Comparison of ENCODE assay signal across 21 mouse cellular contexts in the genomic region with DNA sequence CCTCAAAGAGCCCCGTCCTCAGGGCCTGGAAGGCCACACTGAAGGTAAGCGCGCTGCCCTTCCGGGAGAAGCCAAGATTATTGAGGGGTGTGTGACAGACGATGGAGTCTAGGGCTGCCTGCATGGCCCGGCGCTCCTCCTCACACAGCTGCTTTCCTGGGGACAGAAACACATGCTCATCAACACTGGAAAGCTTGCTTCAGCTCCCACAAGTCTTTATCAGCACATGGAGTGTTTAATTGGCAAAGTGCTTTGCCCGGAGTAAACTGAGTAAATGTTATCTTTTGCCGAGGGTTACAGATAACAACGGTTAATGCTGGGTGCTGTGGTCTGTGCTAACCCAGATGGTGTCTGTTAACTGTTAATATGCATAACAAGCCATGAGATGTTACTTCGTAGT. TPM values are rescaled to one million over a fixed set of nuclear protein-coding genes. Genes with fewer than 3 reads are reported as not detected.
A peak's percentile ranks its signal among the peaks of the same experiment; 100 is the strongest.
DNase-seq lines count a peak whose midpoint lies in the region; ATAC-seq and TF ChIP-seq lines count a peak whose summit lies in the region.
"Had no signal": no experiment of that assay in that cellular context is flagged by ENCODE, and none has a peak within 500 bp of the region (broad histone marks: within the 10 kb centered on the region; RNA-seq: fewer than 3 reads in every experiment).

No protein-coding gene starts in this region.

- 48% methylated on average over 11 of the region's 11 CpGs for WGBS in heart, embryonic 12.5 days
- WGBS in liver, embryonic 16.5 days (ENCODE audit: insufficient replicate concordance) = 24% methylated on average over 11 of the region's 11 CpGs

- TF ChIP-seq CTCF in G1E (IDR thresholded peaks at IDR 0.05; ENCODE audit: low read depth, low read length) = no peak

- no peak overlapping the region for H3K27ac ChIP-seq in heart, embryonic 12.5 days (ENCODE audit: poor library complexity, severe bottlenecking)
- H3K27ac ChIP-seq in liver, embryonic 16.5 days (ENCODE audit: low read length) = peak overlapping the region; percentile 71
- H3K27ac ChIP-seq: limb, embryonic 12.5 days; lung, embryonic 15.5 days; midbrain, embryonic 13.5 days; neural tube, embryonic 13.5 days had no signal

- DNase-seq in heart, adult 9 months (ENCODE audit: low spot score in 2 of 2) = no peak
- DNase-seq in G1E (ENCODE audit: low spot score) (peak; percentile 78), MEL-GATA-1-ER (ENCODE audit: extremely low read depth, low read depth) (peak; percentile 65)
- no peak for DNase-seq in kidney, postnatal 14 days
- DNase-seq in adrenal gland, postnatal 4 days (ENCODE audit: low spot score in 2 of 2) = no peak
- DNase-seq: adrenal gland, postnatal 14 days; gastrocnemius, postnatal 25 days; right cerebral cortex, adult 18-20 months; thymus, postnatal 36 days had no signal

- H3K4me1 ChIP-seq in heart, embryonic 12.5 days (replicated peaks) = peaks cover 67% of the 10 kb centered on the region
- H3K4me1 ChIP-seq in G1E (ENCODE audit: insufficient read depth, low read depth, low read length) = peaks cover 90% of the 10 kb centered on the region
- H3K4me1 ChIP-seq in liver, embryonic 16.5 days (ENCODE audit: control insufficient read depth, low read depth, low read length) = peaks cover 54% of the 10 kb centered on the region

- no peak for ATAC-seq in heart, embryonic 12.5 days (ENCODE audit: insufficient number of reproducible peaks, low FRiP score)
- ATAC-seq in G1E (ENCODE audit: extremely low read depth, insufficient number of reproducible peaks, low FRiP score, poor library complexity, severe bottlenecking) = peak; percentile 67
- ATAC-seq in liver, embryonic 16.5 days (ENCODE audit: low read depth) = peak; percentile 42
- ATAC-seq: forebrain, embryonic 16.5 days; midbrain, embryonic 13.5 days had no signal

- H3K4me3 ChIP-seq in heart, embryonic 12.5 days = no peak overlapping the region
- peak overlapping the region; percentile 93; the same call in 1 of the 2 replicates for H3K4me3 ChIP-seq in G1E (ENCODE audit: low read depth, low read length)
- peak overlapping the region; percentile 21 for H3K4me3 ChIP-seq in liver, embryonic 16.5 days (ENCODE audit: low read depth, low read length)
- H3K4me3 ChIP-seq: limb, embryonic 12.5 days; lung, embryonic 15.5 days; midbrain, embryonic 13.5 days; neural tube, embryonic 13.5 days had no signal

- H3K9me3 ChIP-seq in heart, embryonic 12.5 days (replicated peaks) = no peaks in the 10 kb centered on the region
- no peaks in the 10 kb centered on the region for H3K9me3 ChIP-seq in G1E (replicated peaks)
- H3K9me3 ChIP-seq in liver, embryonic 16.5 days (replicated peaks; ENCODE audit: control insufficient read depth, low read length) = no peaks in the 10 kb centered on the region
- H3K9me3 ChIP-seq: limb, embryonic 12.5 days; lung, embryonic 15.5 days; midbrain, embryonic 13.5 days; neural tube, embryonic 13.5 days had no signal

- H3K4me2 ChIP-seq in heart, embryonic 12.5 days = no peak overlapping the region
- H3K4me2 ChIP-seq in liver, embryonic 16.5 days (ENCODE audit: low read depth, low read length) = peak overlapping the region; percentile 94
- H3K4me2 ChIP-seq: limb, embryonic 12.5 days; lung, embryonic 15.5 days; midbrain, embryonic 13.5 days; neural tube, embryonic 13.5 days had no signal

- H3K27me3 ChIP-seq in heart, embryonic 12.5 days (replicated peaks) = no peaks in the 10 kb centered on the region
- no peaks in the 10 kb centered on the region for H3K27me3 ChIP-seq in G1E (ENCODE audit: insufficient read depth, low read length)
- no peaks in the 10 kb centered on the region for H3K27me3 ChIP-seq in liver, embryonic 16.5 days (ENCODE audit: control insufficient read depth, insufficient read depth, low read depth, low read length)
- H3K27me3 ChIP-seq: limb, embryonic 12.5 days; lung, embryonic 15.5 days; midbrain, embryonic 13.5 days; neural tube, embryonic 13.5 days had no signal

- peak overlapping the region; percentile 39; the same call in 1 of the 2 replicates for H3K9ac ChIP-seq in heart, embryonic 12.5 days
- peak overlapping the region; percentile 38 for H3K9ac ChIP-seq in liver, embryonic 16.5 days (ENCODE audit: low read depth, low read length)
- H3K9ac ChIP-seq: limb, embryonic 12.5 days; lung, embryonic 15.5 days; midbrain, embryonic 13.5 days; neural tube, embryonic 13.5 days had no signal

- H3K36me3 ChIP-seq in heart, embryonic 12.5 days = peaks cover 44% of the 10 kb centered on the region
- peaks cover 74% of the 10 kb centered on the region for H3K36me3 ChIP-seq in G1E (replicated peaks)
- H3K36me3 ChIP-seq in liver, embryonic 16.5 days (ENCODE audit: control insufficient read depth, insufficient read depth) = peaks cover 5% of the 10 kb centered on the region

RNA-seq across cellular contexts. Expression of a gene that starts 3.0 kb away (rescaled TPM):
- polyA plus RNA-seq in heart, embryonic 12.5 days (2016; fragmentation: Nextera tagmentation; extraction: Ambion mirVana) = 7.9 and 8.0 TPM in 2 replicates
- total RNA-seq in G1E (2014; fragmentation: Nextera tagmentation) = 35.6 and 41.8 TPM in 2 replicates
- 24.6 and 33.0 TPM in 2 replicates for total RNA-seq in G1E (2017)
- 139 and 151 TPM in 2 replicates for polyA plus RNA-seq in G1E (2012)
- 2.1 and 3.1 TPM in 2 replicates for polyA plus RNA-seq in liver, embryonic 16.5 days (2015; fragmentation: Nextera tagmentation; extraction: Ambion mirVana)
- 10 to 100 TPM; 27.3 to 28.1 TPM for total RNA-seq in adrenal gland, postnatal 4 days (2021)

RNA-seq across cellular contexts. Expression of a gene that starts 5.6 kb away (rescaled TPM):
- 62.4 and 70.7 TPM in 2 replicates for polyA plus RNA-seq in heart, embryonic 12.5 days (2016; fragmentation: Nextera tagmentation; extraction: Ambion mirVana)
- total RNA-seq in G1E (2014; fragmentation: Nextera tagmentation) (13.3 and 14.5 TPM in 2 replicates), G1E (2017) (22.9 and 33.1 TPM in 2 replicates)
- polyA plus RNA-seq in G1E (2012) = 51.8 and 51.9 TPM in 2 replicates
- 30.9 and 31.7 TPM in 2 replicates for polyA plus RNA-seq in liver, embryonic 16.5 days (2015; fragmentation: Nextera tagmentation; extraction: Ambion mirVana)
- 10 to 100 TPM; 65.5 to 69.9 TPM for total RNA-seq in adrenal gland, postnatal 4 days (2021)

RNA-seq across cellular contexts. Expression of a gene that starts 11.8 kb away (rescaled TPM):
- polyA plus RNA-seq in heart, embryonic 12.5 days (2016; fragmentation: Nextera tagmentation; extraction: Ambion mirVana) = 0.82 and 0.92 TPM in 2 replicates
- total RNA-seq in G1E (2014; fragmentation: Nextera tagmentation) (not detected in 2 replicates), G1E (2017) (0.06 and 0.27 TPM in 2 replicates)
- not detected in 2 replicates for polyA plus RNA-seq in G1E (2012)
- 0.22 TPM in 1 of 2 replicates, not detected in the other for polyA plus RNA-seq in liver, embryonic 16.5 days (2015; fragmentation: Nextera tagmentation; extraction: Ambion mirVana)
- under 1 TPM; 0.54 to 0.64 TPM for total RNA-seq in adrenal gland, postnatal 4 days (2021)

RNA-seq across cellular contexts. Expression of a gene that starts 18.9 kb away (rescaled TPM):
- polyA plus RNA-seq in heart, embryonic 12.5 days (2016; fragmentation: Nextera tagmentation; extraction: Ambion mirVana) = 0.04 and 0.09 TPM in 2 replicates
- total RNA-seq in G1E (2014; fragmentation: Nextera tagmentation) = not detected in 2 replicates
- total RNA-seq in G1E (2017) = 0.05 and 0.06 TPM in 2 replicates
- not detected in 2 replicates for polyA plus RNA-seq in G1E (2012)
- not detected in 2 replicates for polyA plus RNA-seq in liver, embryonic 16.5 days (2015; fragmentation: Nextera tagmentation; extraction: Ambion mirVana)
- total RNA-seq in adrenal gland, postnatal 4 days (2021) = not detected
- total RNA-seq: adrenal gland, postnatal 14 days; gastrocnemius, postnatal 25 days had no signal
- polyA plus RNA-seq: heart, embryonic 14.5 days; kidney, embryonic 14.5 days; large intestine, adult 2 months; neural tube, embryonic 13.5 days; small intestine, adult 2 months; testis, adult 2 months had no signal

RNA-seq across cellular contexts. Expression of a gene that starts 19.0 kb away (rescaled TPM):
- 13.1 and 15.1 TPM in 2 replicates for polyA plus RNA-seq in heart, embryonic 12.5 days (2016; fragmentation: Nextera tagmentation; extraction: Ambion mirVana)
- total RNA-seq in G1E (2014; fragmentation: Nextera tagmentation) (not detected in 2 replicates), G1E (2017) (0.06 TPM in 1 of 2 replicates, not detected in the other)
- not detected in 2 replicates for polyA plus RNA-seq in G1E (2012)
- 0.51 and 0.74 TPM in 2 replicates for polyA plus RNA-seq in liver, embryonic 16.5 days (2015; fragmentation: Nextera tagmentation; extraction: Ambion mirVana)
- 1 to 10 TPM; 3.5 to 6.7 TPM for total RNA-seq in adrenal gland, postnatal 4 days (2021)

Comparison
In these comparisons a context has a peak if more than half of its experiments do, and no peak if none do; other contexts are left out.
1. DNase-seq: peak in G1E (single experiment) and MEL-GATA-1-ER (single experiment); none in heart, adult 9 months (0 of 2), kidney, postnatal 14 days (single experiment) and adrenal gland, postnatal 4 days (0 of 2).
2. RNA of a gene that starts 3.0 kb away (polyA plus RNA-seq): 139 to 151 TPM in G1E; 7.9 to 8.0 TPM in heart, embryonic 12.5 days and 2.1 to 3.1 TPM in liver, embryonic 16.5 days; every median in the first group is over 10 times any median in the second.